Mouse (Mus musculus) myocyte (in vitro differentiated cells): ENCODE measurements around the gene Fkbpl.

Experiments used
- CEBPB ChIP-seq: IDR thresholded peaks from 2 replicates; pipeline ENCODE4 v1.6.1; 2011; ENCODE audit warnings: mild to moderate bottlenecking, moderate library complexity; ENCODE audit not compliant: poor library complexity, insufficient read depth, severe bottlenecking
- E2F4 ChIP-seq: IDR thresholded peaks from one replicate; pipeline ENCODE4 v1.6.1; 2011; ENCODE audit warnings: mild to moderate bottlenecking, control low read depth, moderate library complexity; ENCODE audit not compliant: insufficient read depth
- MYOG ChIP-seq, 3 experiments: IDR thresholded peaks; one replicate each; pipeline ENCODE4 v1.6.1; 2011; ENCODE audit warnings: control low read depth in 2 of 3, low read depth in 2 of 3, mild to moderate bottlenecking in 2 of 3; ENCODE audit not compliant: insufficient read length in 2 of 3, control insufficient read depth in 1 of 3, insufficient read depth in 1 of 3
- POLR2A ChIP-seq: IDR thresholded peaks from one replicate; pipeline ENCODE4 v1.6.1; 2011; ENCODE audit warnings: low read depth, mild to moderate bottlenecking, control low read depth, moderate library complexity; ENCODE audit not compliant: insufficient read length
- REST ChIP-seq: IDR thresholded peaks from one replicate; pipeline ENCODE4 v1.6.1; 2011; ENCODE audit warnings: mild to moderate bottlenecking, control low read depth, moderate library complexity; ENCODE audit not compliant: insufficient read depth, insufficient read length
- SRF ChIP-seq: IDR thresholded peaks from one replicate; pipeline ENCODE4 v1.6.1; 2011; ENCODE audit warnings: low read depth; ENCODE audit not compliant: control insufficient read depth, insufficient read length
- TCF12 ChIP-seq: IDR thresholded peaks from one replicate; pipeline ENCODE4 v1.6.1; 2011; ENCODE audit warnings: mild to moderate bottlenecking, control low read depth; ENCODE audit not compliant: poor library complexity, insufficient read depth, severe bottlenecking
- USF1 ChIP-seq: IDR thresholded peaks from one replicate; pipeline ENCODE4 v1.6.1; 2011; ENCODE audit warnings: low read depth, mild to moderate bottlenecking, control low read depth, moderate library complexity

DNA sequence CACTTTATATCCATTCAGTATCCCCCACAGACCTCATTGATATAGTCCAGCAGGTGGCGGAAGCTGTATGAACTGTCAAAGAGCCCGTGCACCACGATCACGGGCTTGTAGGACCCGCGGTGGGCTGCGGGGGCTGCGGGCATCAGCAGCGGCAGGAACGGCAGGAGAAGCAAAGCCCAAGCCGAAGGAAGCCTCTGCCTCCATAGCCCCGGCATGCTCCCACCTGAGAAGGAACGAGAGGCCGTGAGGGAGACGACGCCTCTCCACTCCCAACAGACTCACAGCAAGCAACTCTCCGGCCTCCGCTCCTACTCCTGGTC, 17.8 kb upstream of the Fkbpl start:
- TF ChIP-seq MYOG (IDR thresholded peaks at IDR 0.05; ENCODE audit: control insufficient read depth in 1 of 3, insufficient read depth in 1 of 3, insufficient read length in 2 of 3, low read depth in 2 of 3): no peak
- TF ChIP-seq TCF12: no peak
- no peak for TF ChIP-seq POLR2A
- no peak for TF ChIP-seq SRF
- TF ChIP-seq E2F4: no peak
- no peak for TF ChIP-seq USF1
- no peak for TF ChIP-seq CEBPB
- no peak for TF ChIP-seq REST
